Mouse (Mus musculus) liver, postnatal 0 days (tissue): ENCODE measurements at regions not wholly inside any gene's neighbourhood (a gene's known extent, or its start where the extent isn't known, plus 50 kb on each side); places are given as distances from the start of the nearest gene placed in this dataset.

ENCODE experiments used
- CTCF ChIP-seq: sonication (generic); IDR thresholded peaks from 2 replicates; pipeline ENCODE4 v1.5.1; 2016; ENCODE audit warnings: antibody characterized with exemption, low read depth
- EP300 ChIP-seq: IDR thresholded peaks from 2 replicates; pipeline ENCODE4 v1.6.1; 2016; ENCODE audit warnings: antibody characterized with exemption, low read depth, mild to moderate bottlenecking

DNA sequence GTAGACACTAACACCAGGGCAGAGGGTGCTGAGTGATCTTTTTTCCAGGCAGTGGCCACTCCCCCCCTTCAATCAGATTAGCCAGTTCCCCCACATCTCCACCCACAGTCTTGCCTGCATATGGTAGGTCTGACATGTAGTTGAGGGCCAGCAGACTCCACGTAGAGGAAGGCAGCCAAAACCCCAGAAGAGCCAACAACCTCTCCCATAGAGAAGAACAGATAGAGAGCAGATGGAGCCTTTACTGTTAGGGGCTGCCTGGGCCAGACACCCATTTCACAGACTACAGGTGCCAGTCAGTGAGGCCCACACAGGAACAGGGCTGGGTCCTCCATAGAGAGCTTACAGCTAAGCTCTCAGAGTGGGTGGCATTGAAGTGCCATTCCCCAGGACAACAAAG, 99.2 kb upstream of the E030018B13Rik start:
- no peak for TF ChIP-seq CTCF
- TF ChIP-seq EP300: no peak
